Mouse (Mus musculus): Measurements from ENCODE around the gene LTO1. TPM values are rescaled to one million over a fixed set of nuclear protein-coding genes. Genes with fewer than 3 reads are reported as not detected.

Gene LTO1
- polyA plus RNA-seq, 1 experiment = 19.8 TPM

- 59% methylated on average over 8 of the region's 8 CpGs for WGBS
- Histone ChIP-seq H3K4me3 (ENCODE audit: insufficient read depth, low read depth, low read length) (no peak overlapping the region), H3K27ac (ENCODE audit: insufficient read depth, low read depth, low read length) (no peak overlapping the region), H3K4me1 (ENCODE audit: control insufficient read depth, insufficient read depth, low read length) (peaks cover 8% of the 10 kb centered on the region; the same call in 1 of the 2 replicates), H3K36me3 (ENCODE audit: control insufficient read depth, insufficient read depth, low read length) (no peaks in the 10 kb centered on the region; the same call in 1 of the 2 replicates), H3K27me3 (replicated peaks; ENCODE audit: control insufficient read depth, insufficient read depth, low read length) (no peaks in the 10 kb centered on the region)
- TF ChIP-seq CTCF (conservative IDR thresholded peaks at IDR 0.05; ENCODE audit: insufficient read depth, insufficient read length, low read depth, low read length) (no peak), POLR2A (IDR thresholded peaks at IDR 0.05; ENCODE audit: low read depth, low read length) (no peak)
- DNase-seq = no peak
Measured at GRCm38 (mm10) chr7:144933796-144934195, 18.9 kb downstream of the LTO1 start.

GRCm38 (mm10) chr7:144934901-144935300, 20.0 kb downstream of the LTO1 start:
- DNase-seq = no peak
- Histone ChIP-seq H3K27ac (ENCODE audit: insufficient read depth, low read depth, low read length) (no peak overlapping the region), H3K4me3 (ENCODE audit: insufficient read depth, low read depth, low read length) (no peak overlapping the region), H3K27me3 (replicated peaks; ENCODE audit: control insufficient read depth, insufficient read depth, low read length) (no peaks in the 10 kb centered on the region), H3K4me1 (ENCODE audit: control insufficient read depth, insufficient read depth, low read length) (peaks cover 8% of the 10 kb centered on the region; the same call in 1 of the 2 replicates), H3K36me3 (ENCODE audit: control insufficient read depth, insufficient read depth, low read length) (no peaks in the 10 kb centered on the region; the same call in 1 of the 2 replicates)
- WGBS = 72% methylated on average over 5 of the region's 5 CpGs
- TF ChIP-seq CTCF (conservative IDR thresholded peaks at IDR 0.05; ENCODE audit: insufficient read depth, insufficient read length, low read depth, low read length) = no peak
- TF ChIP-seq POLR2A (IDR thresholded peaks at IDR 0.05; ENCODE audit: low read depth, low read length) = no peak

- TF ChIP-seq CTCF (conservative IDR thresholded peaks at IDR 0.05; ENCODE audit: insufficient read depth, insufficient read length, low read depth, low read length) (peak; percentile 60), POLR2A (IDR thresholded peaks at IDR 0.05; ENCODE audit: low read depth, low read length) (no peak)
- peak; percentile 43 for DNase-seq
- Histone ChIP-seq H3K4me3 (ENCODE audit: insufficient read depth, low read depth, low read length) (no peak overlapping the region), H3K27me3 (replicated peaks; ENCODE audit: control insufficient read depth, insufficient read depth, low read length) (no peaks in the 10 kb centered on the region), H3K4me1 (ENCODE audit: control insufficient read depth, insufficient read depth, low read length) (peaks cover 8% of the 10 kb centered on the region; the same call in 1 of the 2 replicates), H3K36me3 (ENCODE audit: control insufficient read depth, insufficient read depth, low read length) (no peaks in the 10 kb centered on the region; the same call in 1 of the 2 replicates), H3K27ac (ENCODE audit: insufficient read depth, low read depth, low read length) (no peak overlapping the region)
- WGBS = 41% methylated on average over 5 of the region's 5 CpGs
Measured at GRCm38 (mm10) chr7:144935563-144935962, 20.7 kb downstream of the LTO1 start.

GRCm38 (mm10) chr7:144936311-144936880, 21.5 kb downstream of the LTO1 start:
- no peak overlapping the region for H3K4me3 ChIP-seq (ENCODE audit: insufficient read depth, low read depth, low read length)
- DNase-seq = no peak
- peaks cover 11% of the 10 kb centered on the region; the same call in 1 of the 2 replicates for H3K4me1 ChIP-seq (ENCODE audit: control insufficient read depth, insufficient read depth, low read length)
- H3K27me3 ChIP-seq (replicated peaks; ENCODE audit: control insufficient read depth, insufficient read depth, low read length) = no peaks in the 10 kb centered on the region
- TF ChIP-seq CTCF (conservative IDR thresholded peaks at IDR 0.05; ENCODE audit: insufficient read depth, insufficient read length, low read depth, low read length) (no peak), POLR2A (IDR thresholded peaks at IDR 0.05; ENCODE audit: low read depth, low read length) (no peak)
- no peaks in the 10 kb centered on the region; the same call in 1 of the 2 replicates for H3K36me3 ChIP-seq (ENCODE audit: control insufficient read depth, insufficient read depth, low read length)
- WGBS = 73% methylated on average over 4 of the region's 4 CpGs
- no peak overlapping the region for H3K27ac ChIP-seq (ENCODE audit: insufficient read depth, low read depth, low read length)

- peak; percentile 93 for DNase-seq
- H3K4me1 ChIP-seq (ENCODE audit: control insufficient read depth, insufficient read depth, low read length) = peaks cover 13% of the 10 kb centered on the region; the same call in 1 of the 2 replicates
Measured at GRCm38 (mm10) chr7:144937490-144937889, 22.6 kb downstream of the LTO1 start.

GRCm38 (mm10) chr7:144937899-144938517, 23.1 kb downstream of the LTO1 start:
- Histone ChIP-seq H3K4me3 (ENCODE audit: insufficient read depth, low read depth, low read length) (peak overlapping the region; percentile 95), H3K27ac (ENCODE audit: insufficient read depth, low read depth, low read length) (peak overlapping the region; percentile 63), H3K27me3 (replicated peaks; ENCODE audit: control insufficient read depth, insufficient read depth, low read length) (no peaks in the 10 kb centered on the region), H3K4me1 (ENCODE audit: control insufficient read depth, insufficient read depth, low read length) (peaks cover 18% of the 10 kb centered on the region; the same call in 1 of the 2 replicates), H3K36me3 (ENCODE audit: control insufficient read depth, insufficient read depth, low read length) (no peaks in the 10 kb centered on the region; the same call in 1 of the 2 replicates)
- TF ChIP-seq CTCF (conservative IDR thresholded peaks at IDR 0.05; ENCODE audit: insufficient read depth, insufficient read length, low read depth, low read length) (no peak), POLR2A (IDR thresholded peaks at IDR 0.05; ENCODE audit: low read depth, low read length) (no peak)
- 2% methylated on average over 39 of the region's 39 CpGs for WGBS
- DNase-seq = peak; percentile 31

More at GRCm38 (mm10) chr7:144937490-144937889, 22.6 kb downstream of the LTO1 start:
- TF ChIP-seq POLR2A (IDR thresholded peaks at IDR 0.05; ENCODE audit: low read depth, low read length) = no peak
- peak; percentile 97 for TF ChIP-seq CTCF (conservative IDR thresholded peaks at IDR 0.05; ENCODE audit: insufficient read depth, insufficient read length, low read depth, low read length)
- H3K4me3 ChIP-seq (ENCODE audit: insufficient read depth, low read depth, low read length) = peak overlapping the region; percentile 95
- no peaks in the 10 kb centered on the region; the same call in 1 of the 2 replicates for H3K36me3 ChIP-seq (ENCODE audit: control insufficient read depth, insufficient read depth, low read length)
- peak overlapping the region; percentile 63 for H3K27ac ChIP-seq (ENCODE audit: insufficient read depth, low read depth, low read length)
- H3K27me3 ChIP-seq (replicated peaks; ENCODE audit: control insufficient read depth, insufficient read depth, low read length) = no peaks in the 10 kb centered on the region
- WGBS = under 1% methylated on average over 20 of the region's 20 CpGs
